Comparison of ENCODE assay signal across 8 mouse cellular contexts in the genomic region with DNA sequence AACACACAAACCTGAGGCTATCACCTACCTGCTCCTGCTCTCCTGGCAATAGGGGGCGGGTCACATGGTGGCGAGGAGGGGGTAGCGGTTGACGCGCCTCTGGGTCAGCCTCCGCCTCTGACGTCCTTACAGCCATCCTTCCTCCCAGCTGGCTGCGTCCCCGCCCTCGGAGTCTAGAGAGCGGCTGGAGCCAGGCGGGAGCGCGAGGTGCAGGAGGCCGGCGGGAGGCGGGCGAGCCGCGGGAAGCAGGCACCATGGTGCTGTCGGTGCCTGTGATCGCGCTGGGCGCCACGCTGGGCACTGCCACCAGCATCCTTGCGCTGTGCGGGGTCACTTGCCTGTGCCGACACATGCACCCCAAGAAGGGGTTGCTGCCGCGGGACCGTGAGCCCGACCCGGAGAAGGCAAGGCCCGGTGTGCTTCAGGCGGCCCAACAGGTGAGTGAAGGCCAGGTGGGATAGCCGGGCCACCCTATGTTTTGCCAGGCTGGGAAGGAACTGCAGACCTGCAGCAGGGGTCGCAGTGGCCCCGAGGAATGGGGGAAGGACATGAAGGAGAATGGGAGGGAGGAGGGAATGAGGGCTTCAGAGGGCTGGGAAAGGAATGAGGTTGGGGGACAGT. TPM values are rescaled to one million over a fixed set of nuclear protein-coding genes. Genes with fewer than 3 reads are reported as not detected.
DNase-seq lines count a peak whose midpoint lies in the region; ATAC-seq lines count a peak whose summit lies in the region.

A gene (plus strand): TSS at position 166 of the 621 bp plus-strand sequence.

- H3K27me3 ChIP-seq in forebrain, embryonic 13.5 days = peaks cover 26% of the 10 kb centered on the region
- peaks cover 14% of the 10 kb centered on the region for H3K27me3 ChIP-seq in hindbrain, embryonic 12.5 days

- peak; percentile 31 to 42 for DNase-seq in urinary bladder, adult 18-20 months (ENCODE audit: low spot score in 2 of 2)
- no peak for DNase-seq in urinary bladder, postnatal 10 days (ENCODE audit: low spot score)
- peak; percentile 48 to 58 for DNase-seq in layer of hippocampus, postnatal 14 days (ENCODE audit: low spot score in 2 of 2)
- DNase-seq in lung, postnatal 10 days = peak; percentile 70
- peak; percentile 80 for DNase-seq in retina, postnatal 1 day
- DNase-seq in natural killer cell, adult 2 months (ENCODE audit: low spot score in 2 of 2) = no peak

- H3K36me3 ChIP-seq in forebrain, embryonic 13.5 days (ENCODE audit: poor library complexity, severe bottlenecking) = no peaks in the 10 kb centered on the region
- H3K36me3 ChIP-seq in hindbrain, embryonic 12.5 days = no peaks in the 10 kb centered on the region

- peak; percentile 64 for ATAC-seq in forebrain, embryonic 13.5 days
- peak; percentile 62 for ATAC-seq in hindbrain, embryonic 12.5 days (ENCODE audit: low FRiP score)

- H3K4me2 ChIP-seq in forebrain, embryonic 13.5 days = peak within 1 kb of the TSS; percentile 74
- peak within 1 kb of the TSS; percentile 83 for H3K4me2 ChIP-seq in hindbrain, embryonic 12.5 days (replicated peaks)

- under 1% methylated on average over 38 of the region's 38 CpGs for WGBS in forebrain, embryonic 13.5 days
- WGBS in hindbrain, embryonic 12.5 days = under 1% methylated on average over 38 of the region's 38 CpGs

- H3K4me1 ChIP-seq in forebrain, embryonic 13.5 days = peaks cover 58% of the 10 kb centered on the region
- peaks cover 63% of the 10 kb centered on the region for H3K4me1 ChIP-seq in hindbrain, embryonic 12.5 days

- H3K27ac ChIP-seq in forebrain, embryonic 13.5 days = peak within 1 kb of the TSS; percentile 33; the same call in 1 of the 2 replicates
- H3K27ac ChIP-seq in hindbrain, embryonic 12.5 days = peak within 1 kb of the TSS; percentile 72

- H3K4me3 ChIP-seq in forebrain, embryonic 13.5 days = peak within 1 kb of the TSS; percentile 38
- H3K4me3 ChIP-seq in hindbrain, embryonic 12.5 days = peak within 1 kb of the TSS; percentile 47

- no peaks in the 10 kb centered on the region for H3K9me3 ChIP-seq in forebrain, embryonic 13.5 days (replicated peaks)
- no peaks in the 10 kb centered on the region for H3K9me3 ChIP-seq in hindbrain, embryonic 12.5 days (replicated peaks)

- H3K9ac ChIP-seq in forebrain, embryonic 13.5 days = peak within 1 kb of the TSS; percentile 74
- H3K9ac ChIP-seq in hindbrain, embryonic 12.5 days = peak within 1 kb of the TSS; percentile 64

RNA-seq across cellular contexts. Expression of the gene that starts here (rescaled TPM):
- 18.5 and 37.1 TPM in 2 replicates for polyA plus RNA-seq in forebrain, embryonic 13.5 days (2015; fragmentation: Nextera tagmentation; extraction: Ambion mirVana)
- polyA plus RNA-seq in hindbrain, embryonic 12.5 days (2016; fragmentation: Nextera tagmentation; extraction: Ambion mirVana) = 32.7 and 34.2 TPM in 2 replicates
- total RNA-seq in layer of hippocampus, postnatal 14 days (2021) = 100 to 1,000 TPM; 124 to 128 TPM

Comparison
In these comparisons a context has a peak if more than half of its experiments do, and no peak if none do; other contexts are left out.
1. DNase-seq: peak in urinary bladder, adult 18-20 months (2 of 2), layer of hippocampus, postnatal 14 days (2 of 2), lung, postnatal 10 days (single experiment) and retina, postnatal 1 day (single experiment); none in urinary bladder, postnatal 10 days (single experiment) and natural killer cell, adult 2 months (0 of 2).